In the genomic region with DNA sequence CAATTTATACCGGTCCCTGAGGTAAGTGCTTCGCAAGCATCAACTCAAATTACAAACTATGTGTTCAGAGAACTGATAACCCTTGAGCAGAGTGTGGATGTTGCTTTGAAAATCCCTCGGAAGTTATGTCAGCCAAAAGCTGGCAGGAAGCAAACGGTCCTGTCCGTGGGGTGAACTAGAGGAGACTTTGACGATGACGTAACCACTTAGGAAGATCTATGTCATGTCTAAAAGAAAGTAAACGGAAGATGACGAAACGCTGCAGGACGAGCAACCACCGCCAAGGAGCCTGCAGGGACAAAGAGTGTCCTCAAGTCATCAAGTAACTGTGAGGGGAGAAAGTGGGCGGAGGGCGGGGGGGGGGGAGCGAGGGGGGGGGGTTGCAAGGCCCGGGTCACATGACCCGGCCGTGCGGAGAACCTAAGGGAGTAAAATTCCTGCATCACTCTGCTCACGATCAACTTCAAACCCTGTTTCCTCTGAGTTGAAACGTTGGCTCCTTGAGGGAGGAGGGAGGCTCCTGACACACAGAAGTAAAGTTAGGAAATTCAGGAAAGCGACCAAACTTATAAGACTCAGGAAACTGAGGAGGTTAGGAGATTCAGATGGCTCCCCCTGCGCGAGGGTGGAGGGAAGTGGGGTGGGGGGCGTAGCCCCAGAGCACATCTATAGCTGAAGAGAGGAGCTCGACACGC, we compare ENCODE assay signal across 1 mouse cellular context.
TF ChIP-seq lines count a peak whose summit lies in the region.

No protein-coding gene starts in this region.

TF ChIP-seq in MEL, 35 proteins besides CTCF, POLR2A, EP300 and RAD21 (continued from another document):
- TF ChIP-seq UBTF (IDR thresholded peaks at IDR 0.05; ENCODE audit: borderline replicate concordance, insufficient read depth, low read depth, low read length) (no peak), TCF12 (IDR thresholded peaks at IDR 0.05; ENCODE audit: low read depth, low read length) (no peak), ETS1 (IDR thresholded peaks at IDR 0.05; ENCODE audit: low read depth, low read length) (peak; percentile 89), NELFE (IDR thresholded peaks at IDR 0.05; ENCODE audit: low read depth, low read length) (no peak), TBP (IDR thresholded peaks at IDR 0.05; ENCODE audit: low read depth, low read length) (0 out of 2 replicates have a peak, but pooled peaks have one; percentile 19), JUND (IDR thresholded peaks at IDR 0.05; ENCODE audit: low read depth, low read length) (no peak), GABPA (IDR thresholded peaks at IDR 0.05; ENCODE audit: low read depth, low read length) (no peak), MAFK (IDR thresholded peaks at IDR 0.05; ENCODE audit: borderline replicate concordance, low read depth, low read length) (no peak), MAZ (IDR thresholded peaks at IDR 0.05; ENCODE audit: low read depth, low read length) (peak; percentile 80; the same call in 1 of the 2 replicates), GATA1 (IDR thresholded peaks at IDR 0.05; ENCODE audit: low read depth, low read length) (no peak), USF1 (IDR thresholded peaks at IDR 0.05; ENCODE audit: low read depth, low read length) (peak; percentile 84), ZKSCAN1 (IDR thresholded peaks at IDR 0.05; ENCODE audit: low read depth, low read length) (no peak)
